Comparison of ENCODE assay signal across 18 mouse cellular contexts in the genomic region with DNA sequence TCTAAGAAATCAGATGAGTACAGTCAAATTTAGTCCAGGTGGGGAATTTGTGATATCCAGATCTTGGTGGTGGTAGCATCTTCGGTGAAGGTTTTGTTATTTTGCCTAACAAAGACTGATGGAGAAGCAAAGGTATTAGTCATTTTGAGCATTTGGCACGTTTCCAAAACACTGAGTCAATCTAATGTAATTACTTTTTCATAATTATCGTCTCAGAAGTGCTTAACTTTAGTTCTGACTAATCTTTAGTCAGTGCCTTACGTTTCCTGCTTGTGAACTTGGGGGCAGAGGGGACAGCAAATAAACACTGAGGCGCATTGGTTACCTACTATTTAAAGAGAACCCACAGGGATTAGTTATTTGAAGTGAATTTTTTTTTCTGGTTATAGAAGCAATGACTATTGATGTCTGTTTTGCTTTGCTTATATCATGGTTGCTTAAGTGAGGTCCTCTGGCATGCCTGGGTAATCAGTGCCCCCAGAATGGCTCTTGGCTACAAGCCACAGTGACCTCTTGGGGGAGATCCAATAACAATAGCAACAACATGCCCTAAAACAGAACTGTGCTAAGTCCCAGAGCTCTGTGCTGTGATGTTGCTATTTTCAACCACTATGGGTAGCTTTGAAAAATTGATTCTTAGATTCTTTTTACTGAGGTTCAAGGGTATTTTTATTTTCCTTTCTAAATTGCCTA.
DNase-seq lines count a peak whose midpoint lies in the region; ATAC-seq and TF ChIP-seq lines count a peak whose summit lies in the region.
"Had no signal": no experiment of that assay in that cellular context is flagged by ENCODE, and none has a peak within 500 bp of the region (broad histone marks: within the 10 kb centered on the region; RNA-seq: fewer than 3 reads in every experiment).

No protein-coding gene starts in this region.

- H3K36me3 ChIP-seq in heart, embryonic 13.5 days, result no peaks in the 10 kb centered on the region
- no peaks in the 10 kb centered on the region for H3K36me3 ChIP-seq in heart, embryonic 11.5 days (ENCODE audit: control insufficient read depth, insufficient read depth, low read length)
- H3K36me3 ChIP-seq in kidney, embryonic 15.5 days, result no peaks in the 10 kb centered on the region
- no peaks in the 10 kb centered on the region for H3K36me3 ChIP-seq in myocyte (ENCODE audit: control insufficient read depth, insufficient read depth)
- H3K36me3 ChIP-seq in neural tube, embryonic 15.5 days, result no peaks in the 10 kb centered on the region
- H3K36me3 ChIP-seq in forebrain, embryonic 16.5 days (ENCODE audit: control insufficient read depth, insufficient read depth), result no peaks in the 10 kb centered on the region
- H3K36me3 ChIP-seq: heart, embryonic 12.5 days; liver, embryonic 13.5 days; neural tube, embryonic 13.5 days had no signal

- H3K4me2 ChIP-seq in heart, embryonic 13.5 days, result peak overlapping the region; percentile 11
- no peak overlapping the region for H3K4me2 ChIP-seq in heart, embryonic 11.5 days
- no peak overlapping the region for H3K4me2 ChIP-seq in kidney, embryonic 15.5 days
- peak overlapping the region; percentile 14 for H3K4me2 ChIP-seq in myocyte (ENCODE audit: low read depth)
- H3K4me2 ChIP-seq in neural tube, embryonic 15.5 days, result no peak overlapping the region
- H3K4me2 ChIP-seq in forebrain, embryonic 16.5 days (ENCODE audit: low read length), result no peak overlapping the region
- H3K4me2 ChIP-seq: heart, embryonic 12.5 days; liver, embryonic 13.5 days; neural tube, embryonic 13.5 days had no signal

- 46% methylated on average over 5 of the region's 5 CpGs for WGBS in heart, embryonic 13.5 days
- WGBS in heart, embryonic 11.5 days (ENCODE audit: insufficient replicate concordance), result 64% methylated on average over 5 of the region's 5 CpGs
- 32% methylated on average over 5 of the region's 5 CpGs for WGBS in kidney, embryonic 15.5 days
- WGBS in neural tube, embryonic 15.5 days, result 67% methylated on average over 5 of the region's 5 CpGs
- WGBS in forebrain, embryonic 16.5 days, result 45% methylated on average over 5 of the region's 5 CpGs

- peaks cover 19% of the 10 kb centered on the region for H3K4me1 ChIP-seq in heart, embryonic 13.5 days
- H3K4me1 ChIP-seq in heart, embryonic 11.5 days (ENCODE audit: control insufficient read depth, insufficient read depth, low read length), result no peaks in the 10 kb centered on the region
- H3K4me1 ChIP-seq in kidney, embryonic 15.5 days, result peaks cover 16% of the 10 kb centered on the region; the same call in 1 of the 2 replicates
- H3K4me1 ChIP-seq in neural tube, embryonic 15.5 days, result 0 out of 2 replicates have a peak, but pooled peaks cover 3% of the 10 kb centered on the region
- H3K4me1 ChIP-seq in forebrain, embryonic 16.5 days (replicated peaks; ENCODE audit: control insufficient read depth, insufficient read depth, low read length), result no peaks in the 10 kb centered on the region; the same call in 1 of the 2 replicates
- H3K4me1 ChIP-seq: liver, embryonic 13.5 days; megakaryocyte, embryonic 14.5 days; neural tube, embryonic 13.5 days had no signal

- no peak overlapping the region for H3ac ChIP-seq in myocyte (ENCODE audit: control insufficient read depth, insufficient read length)

- peak; percentile 8 to 18 for DNase-seq in kidney, adult 8-10 months
- DNase-seq in induced T-regulatory cell, adult 2 months (ENCODE audit: low read depth), result peak; percentile 1
- DNase-seq: cerebellum, adult 11-12 months; gastrocnemius, postnatal 10 days; liver, embryonic 13.5 days had no signal

- H3K27ac ChIP-seq in heart, embryonic 13.5 days (replicated peaks), result peak overlapping the region; percentile 28; the same call in 1 of the 2 replicates
- no peak overlapping the region for H3K27ac ChIP-seq in heart, embryonic 11.5 days (ENCODE audit: low read depth, low read length)
- no peak overlapping the region for H3K27ac ChIP-seq in kidney, embryonic 15.5 days
- no peak overlapping the region for H3K27ac ChIP-seq in neural tube, embryonic 15.5 days (replicated peaks)
- no peak overlapping the region for H3K27ac ChIP-seq in forebrain, embryonic 16.5 days (ENCODE audit: low read length)
- H3K27ac ChIP-seq: layer of hippocampus, adult 2 months; left cerebral cortex, adult 2 months; liver, embryonic 13.5 days; neural tube, embryonic 13.5 days had no signal

- ATAC-seq in heart, embryonic 13.5 days (ENCODE audit: extremely low read depth, insufficient number of reproducible peaks, low FRiP score, low TSS enrichment), result no peak
- ATAC-seq in heart, embryonic 11.5 days (replicated peaks; ENCODE audit: insufficient number of reproducible peaks, low FRiP score, low TSS enrichment), result no peak
- no peak for ATAC-seq in kidney, embryonic 15.5 days (replicated peaks; ENCODE audit: low FRiP score)
- ATAC-seq in neural tube, embryonic 15.5 days (ENCODE audit: low FRiP score), result no peak
- ATAC-seq in forebrain, embryonic 16.5 days, result no peak
- ATAC-seq: lung, postnatal 0 days; midbrain, embryonic 16.5 days had no signal

- no peak for TF ChIP-seq POLR2A in myocyte (IDR thresholded peaks at IDR 0.05; ENCODE audit: insufficient read length, low read depth)

- no peak overlapping the region for H3K9ac ChIP-seq in heart, embryonic 13.5 days
- H3K9ac ChIP-seq in heart, embryonic 11.5 days (ENCODE audit: low read depth, low read length), result no peak overlapping the region
- no peak overlapping the region for H3K9ac ChIP-seq in kidney, embryonic 15.5 days
- no peak overlapping the region for H3K9ac ChIP-seq in neural tube, embryonic 15.5 days (replicated peaks)
- H3K9ac ChIP-seq in forebrain, embryonic 16.5 days (replicated peaks; ENCODE audit: low read depth, low read length), result no peak overlapping the region
- H3K9ac ChIP-seq: heart, embryonic 12.5 days; liver, embryonic 13.5 days; neural tube, embryonic 13.5 days had no signal

- no peaks in the 10 kb centered on the region for H3K9me3 ChIP-seq in heart, embryonic 13.5 days
- H3K9me3 ChIP-seq in heart, embryonic 11.5 days (replicated peaks; ENCODE audit: control insufficient read depth, low read length), result no peaks in the 10 kb centered on the region
- no peaks in the 10 kb centered on the region for H3K9me3 ChIP-seq in kidney, embryonic 15.5 days (replicated peaks)
- no peaks in the 10 kb centered on the region for H3K9me3 ChIP-seq in neural tube, embryonic 15.5 days (replicated peaks)
- H3K9me3 ChIP-seq in forebrain, embryonic 16.5 days (ENCODE audit: control insufficient read depth, low read length), result no peaks in the 10 kb centered on the region
- H3K9me3 ChIP-seq: heart, embryonic 12.5 days; liver, embryonic 13.5 days; neural tube, embryonic 13.5 days had no signal

- no peaks in the 10 kb centered on the region for H3K27me3 ChIP-seq in heart, embryonic 13.5 days (replicated peaks)
- H3K27me3 ChIP-seq in heart, embryonic 11.5 days (ENCODE audit: control insufficient read depth, insufficient read depth, low read length), result no peaks in the 10 kb centered on the region
- no peaks in the 10 kb centered on the region for H3K27me3 ChIP-seq in kidney, embryonic 15.5 days
- no peaks in the 10 kb centered on the region for H3K27me3 ChIP-seq in myocyte (ENCODE audit: control insufficient read depth, insufficient read depth, insufficient read length)
- H3K27me3 ChIP-seq in neural tube, embryonic 15.5 days (replicated peaks), result peaks cover 47% of the 10 kb centered on the region
- no peaks in the 10 kb centered on the region for H3K27me3 ChIP-seq in forebrain, embryonic 16.5 days (replicated peaks; ENCODE audit: control insufficient read depth, insufficient read depth, low read length)
- H3K27me3 ChIP-seq: heart, embryonic 12.5 days; liver, embryonic 13.5 days; megakaryocyte, embryonic 14.5 days had no signal

- no peak overlapping the region for H3K4me3 ChIP-seq in heart, embryonic 13.5 days
- H3K4me3 ChIP-seq in heart, embryonic 11.5 days (ENCODE audit: low read depth, low read length), result no peak overlapping the region
- no peak overlapping the region for H3K4me3 ChIP-seq in kidney, embryonic 15.5 days (replicated peaks)
- H3K4me3 ChIP-seq in myocyte, result no peak overlapping the region
- no peak overlapping the region for H3K4me3 ChIP-seq in neural tube, embryonic 15.5 days (replicated peaks)
- H3K4me3 ChIP-seq in forebrain, embryonic 16.5 days (replicated peaks; ENCODE audit: low read length), result no peak overlapping the region
- H3K4me3 ChIP-seq: heart, embryonic 12.5 days; layer of hippocampus, adult 2 months; left cerebral cortex, adult 2 months; liver, embryonic 13.5 days; megakaryocyte, embryonic 14.5 days; neural tube, embryonic 13.5 days had no signal

- no peaks in the 10 kb centered on the region for H3K79me2 ChIP-seq in myocyte (ENCODE audit: control insufficient read depth, insufficient read depth)

TF ChIP-seq in myocyte, 11 proteins besides CTCF, POLR2A, EP300 and RAD21:
- TF ChIP-seq SRF (IDR thresholded peaks at IDR 0.05; ENCODE audit: control insufficient read depth, insufficient read length, low read depth) (no peak), USF1 (IDR thresholded peaks at IDR 0.05; ENCODE audit: low read depth) (no peak), MAX (IDR thresholded peaks at IDR 0.05; ENCODE audit: low read depth) (no peak), E2F4 (IDR thresholded peaks at IDR 0.05; ENCODE audit: insufficient read depth) (no peak), REST (IDR thresholded peaks at IDR 0.05; ENCODE audit: insufficient read depth, insufficient read length) (no peak), CEBPB (IDR thresholded peaks at IDR 0.05; ENCODE audit: insufficient read depth, poor library complexity, severe bottlenecking) (no peak), TCF3 (IDR thresholded peaks at IDR 0.05; ENCODE audit: insufficient read length, low read depth) (no peak), MYOD1 (IDR thresholded peaks at IDR 0.05; ENCODE audit: control insufficient read depth in 1 of 3, insufficient read length in 2 of 3, low read depth in 2 of 3) (no peak), TCF12 (IDR thresholded peaks at IDR 0.05; ENCODE audit: insufficient read depth, poor library complexity, severe bottlenecking) (no peak), MYOG (IDR thresholded peaks at IDR 0.05; ENCODE audit: control insufficient read depth in 1 of 3, insufficient read depth in 1 of 3, insufficient read length in 2 of 3, low read depth in 2 of 3) (no peak), POLR2AphosphoS2 (IDR thresholded peaks at IDR 0.05; ENCODE audit: insufficient read length, low read depth) (no peak)

Comparison
In these comparisons a context has a peak if more than half of its experiments do, and no peak if none do; other contexts are left out.
1. H3K4me2 ChIP-seq: peak in heart, embryonic 13.5 days (single experiment) and myocyte (single experiment); none in heart, embryonic 11.5 days (single experiment), kidney, embryonic 15.5 days (single experiment), neural tube, embryonic 15.5 days (single experiment) and forebrain, embryonic 16.5 days (single experiment).